Mouse (Mus musculus): ENCODE results near the gene H2-T22.
"Not testable (repeated sequence)": the region's sequence is repeated elsewhere in the genome, so short reads cannot be mapped to it uniquely, and the experiment has no call there.

Gene H2-T22

GRCm38 (mm10) chr17:36030046-36030702, 12.4 kb downstream of the H2-T22 start:
- not testable (repeated sequence) for DNase-seq (ENCODE audit: low spot score in 2 of 2)

- DNase-seq (ENCODE audit: low spot score in 2 of 2): no peak
Measured at GRCm38 (mm10) chr17:36028879-36029619, 13.5 kb downstream of the H2-T22 start.

DNA sequence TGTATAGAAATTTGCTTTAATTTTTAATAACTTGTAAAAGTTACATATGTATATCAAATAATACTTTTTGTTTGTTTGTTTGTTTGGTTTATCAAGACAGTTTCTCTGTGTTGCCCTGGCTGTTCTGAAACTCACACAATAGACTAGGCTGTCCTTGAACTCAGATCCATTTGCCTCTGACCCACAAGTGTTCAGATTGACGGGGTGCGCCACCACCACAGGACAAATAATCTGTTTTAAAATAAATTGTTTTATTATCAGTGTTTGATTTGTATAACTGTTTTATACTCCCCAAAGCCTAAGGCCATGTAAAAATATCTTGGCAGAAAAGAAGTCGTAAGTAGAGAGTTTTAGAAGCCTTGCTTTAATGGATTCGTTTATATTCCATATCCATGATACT, 14.9 kb downstream of the H2-T22 start:
- no peak for DNase-seq (ENCODE audit: low spot score in 2 of 2)

DNA sequence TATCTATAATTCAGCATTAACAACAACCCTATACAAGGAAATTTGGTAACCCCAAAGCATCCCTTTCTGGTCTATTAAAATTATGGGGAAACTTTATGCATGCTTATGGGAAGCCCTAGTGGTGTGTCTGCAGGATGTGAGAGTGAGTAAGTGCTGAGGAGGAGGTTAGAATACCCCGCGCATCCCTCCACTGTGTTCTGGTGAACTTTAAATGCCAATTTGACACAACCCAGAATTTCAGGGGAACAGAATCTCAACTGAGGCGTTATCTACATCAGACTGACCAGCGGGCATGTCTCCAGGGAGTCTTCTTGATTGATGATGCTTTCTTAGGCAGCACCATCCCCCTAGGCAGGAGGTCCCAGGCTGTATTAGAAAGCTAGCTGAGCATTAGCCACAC, 16.6 kb downstream of the H2-T22 start:
- peak in 1 of 2 experiments; percentile 21 for DNase-seq (ENCODE audit: low spot score in 2 of 2)

DNA sequence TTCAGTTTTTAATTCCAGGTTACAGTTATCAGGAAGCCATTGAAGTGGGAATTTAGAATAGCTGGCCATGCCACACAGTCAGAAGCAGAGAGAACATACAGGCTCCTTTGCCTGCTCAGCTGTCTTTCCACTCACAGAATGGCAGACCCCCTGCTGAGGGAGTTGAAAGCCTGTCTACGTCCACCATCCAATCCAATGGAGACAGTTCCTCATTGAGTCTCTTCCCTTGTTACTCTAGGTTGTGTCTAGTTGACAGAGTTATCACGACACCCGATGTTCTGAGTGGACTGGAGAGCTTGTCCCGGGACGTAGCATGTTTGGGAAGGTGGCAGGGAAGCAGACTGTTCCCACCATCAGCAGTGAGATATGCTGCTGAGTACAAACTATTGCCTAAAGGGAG, 17.4 kb downstream of the H2-T22 start:
- no peak for DNase-seq (ENCODE audit: low spot score in 2 of 2)

DNA sequence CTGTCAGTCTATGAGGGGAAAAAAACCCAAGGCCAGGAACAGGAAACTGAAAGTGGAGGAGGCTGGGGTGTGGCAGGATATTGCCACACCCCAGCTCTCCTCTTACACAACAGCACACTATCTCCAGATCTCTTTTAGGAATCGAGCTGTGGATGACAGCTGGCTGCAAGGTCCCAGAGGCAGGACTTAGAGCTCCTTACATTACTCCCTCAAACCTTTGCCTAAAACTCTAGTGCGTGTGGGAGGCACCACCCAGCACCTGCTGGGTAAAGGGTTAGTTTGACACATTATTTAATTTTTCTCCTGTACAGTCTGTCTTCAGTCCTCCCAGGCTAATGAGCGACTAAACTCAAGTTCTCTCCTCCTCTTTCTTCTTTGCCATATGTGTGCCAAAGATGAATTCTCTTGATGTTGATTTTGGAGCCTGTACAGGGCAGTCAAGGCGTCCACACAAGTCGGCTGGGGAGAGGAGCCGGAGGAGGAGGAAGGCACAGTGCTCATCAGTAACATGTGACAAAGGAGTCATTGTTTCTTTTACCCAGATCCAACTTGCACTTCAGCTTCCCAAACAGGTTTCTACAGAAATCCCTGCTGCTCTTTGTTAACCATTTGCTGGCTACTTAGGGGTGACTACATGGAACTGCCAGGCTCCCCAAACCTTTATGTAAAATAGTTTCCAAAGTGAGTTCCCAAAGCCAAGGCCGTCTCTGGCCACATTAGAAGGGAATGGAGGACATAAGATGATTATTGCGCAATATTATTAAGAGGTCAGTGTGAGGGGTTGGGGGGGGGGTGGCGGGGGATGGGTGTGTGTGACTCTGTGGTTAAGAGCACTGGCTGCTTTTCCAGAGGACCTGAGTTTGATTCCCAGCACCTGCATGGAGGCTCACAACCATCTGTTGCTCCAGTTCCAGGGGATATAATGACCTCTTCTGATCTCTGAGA, 18.6 kb downstream of the H2-T22 start:
- DNase-seq (ENCODE audit: low spot score in 2 of 2): no peak

DNA sequence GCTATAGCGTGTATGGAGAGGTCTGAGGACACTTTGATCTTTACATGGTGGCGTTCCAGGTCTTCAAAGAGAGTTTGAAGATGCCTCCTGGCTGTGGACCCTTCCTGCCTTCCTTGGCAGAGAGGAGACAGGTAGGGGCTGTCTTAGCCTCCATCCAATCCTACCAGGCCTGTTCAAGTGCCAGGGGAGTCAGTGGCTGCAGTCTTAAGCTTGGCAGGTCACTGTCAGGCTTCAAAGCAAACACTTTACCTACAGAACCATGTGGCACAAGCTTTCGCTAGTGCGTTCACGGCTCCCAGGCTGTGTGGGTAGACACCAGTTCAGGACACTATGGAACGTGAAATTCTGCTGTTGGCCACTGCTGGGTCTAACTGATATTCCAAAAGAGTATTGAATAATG, 19.6 kb downstream of the H2-T22 start:
- no peak for DNase-seq (ENCODE audit: low spot score in 2 of 2)

GRCm38 (mm10) chr17:36022098-36022497, 20.4 kb downstream of the H2-T22 start:
- DNase-seq (ENCODE audit: low spot score in 2 of 2): no peak

DNA sequence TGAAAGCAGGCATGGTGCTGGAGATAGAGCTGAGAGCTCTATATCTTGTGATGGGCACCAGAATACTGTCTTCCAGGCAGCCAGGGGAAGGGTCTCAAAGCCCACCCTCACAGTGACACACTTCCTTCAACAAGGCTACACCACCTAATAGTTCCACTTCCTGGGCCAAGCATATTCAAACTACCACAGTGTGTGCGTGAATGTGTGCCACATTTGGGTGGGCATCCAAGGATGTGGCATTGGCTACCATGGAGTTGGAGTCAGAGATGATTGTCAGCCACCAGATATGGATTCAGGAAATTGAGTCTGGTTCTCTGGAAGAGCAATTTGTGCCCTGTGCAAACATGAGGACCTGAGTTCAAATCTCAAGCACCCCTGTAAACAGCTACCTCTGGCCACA, 21.2 kb downstream of the H2-T22 start:
- no peak for DNase-seq (ENCODE audit: low spot score in 2 of 2)

- no peak for DNase-seq (ENCODE audit: low spot score in 2 of 2)
Measured at GRCm38 (mm10) chr17:36020191-36021073, 22.1 kb downstream of the H2-T22 start, which contains the start of gene H2-T24. H2-T24 (minus strand) TSS chr17:36020560.

DNA sequence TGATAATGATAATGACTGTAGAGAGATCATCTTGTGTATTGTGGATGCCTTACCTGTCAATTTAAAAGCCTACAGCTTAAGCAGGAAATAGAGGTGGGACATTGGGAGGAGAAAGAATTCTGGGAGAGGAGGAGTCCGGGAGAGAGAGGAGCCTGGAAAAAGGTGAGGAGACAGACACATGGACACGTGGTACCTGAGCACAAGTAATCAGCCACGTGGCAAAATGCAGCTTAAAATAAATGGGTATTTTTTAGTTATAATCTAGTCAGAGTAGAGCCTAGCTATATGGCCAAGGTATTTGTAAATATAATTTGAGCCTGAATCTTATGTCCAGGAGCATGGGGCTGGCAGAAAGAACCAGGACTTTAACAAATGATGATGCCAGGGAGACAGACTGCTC, 23.0 kb downstream of the H2-T22 start:
- DNase-seq (ENCODE audit: low spot score in 2 of 2): no peak

- DNase-seq (ENCODE audit: low spot score in 2 of 2): no peak
Measured at GRCm38 (mm10) chr17:36018979-36019378, 23.6 kb downstream of the H2-T22 start.

DNA sequence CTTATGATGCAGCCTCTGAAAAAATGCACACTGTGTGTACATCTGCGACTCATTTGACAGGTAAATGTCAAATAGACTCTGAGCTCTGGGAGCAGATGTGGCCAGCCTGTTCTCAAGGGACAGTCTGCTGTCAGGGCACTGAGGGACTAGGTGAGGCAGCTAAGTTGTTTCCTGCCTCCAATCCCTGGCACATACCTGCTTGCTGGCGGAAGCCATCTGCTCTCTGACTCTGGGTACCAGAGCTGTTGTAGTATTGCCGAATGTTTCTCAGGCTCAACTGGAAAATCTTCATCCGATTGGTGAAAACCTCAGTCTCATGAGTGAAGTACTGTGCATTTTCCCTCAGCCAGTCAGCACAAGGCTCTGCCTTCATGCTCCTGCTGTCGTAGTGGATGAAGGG, 25.5 kb downstream of the H2-T22 start:
- DNase-seq (ENCODE audit: low spot score in 2 of 2): no peak

DNA sequence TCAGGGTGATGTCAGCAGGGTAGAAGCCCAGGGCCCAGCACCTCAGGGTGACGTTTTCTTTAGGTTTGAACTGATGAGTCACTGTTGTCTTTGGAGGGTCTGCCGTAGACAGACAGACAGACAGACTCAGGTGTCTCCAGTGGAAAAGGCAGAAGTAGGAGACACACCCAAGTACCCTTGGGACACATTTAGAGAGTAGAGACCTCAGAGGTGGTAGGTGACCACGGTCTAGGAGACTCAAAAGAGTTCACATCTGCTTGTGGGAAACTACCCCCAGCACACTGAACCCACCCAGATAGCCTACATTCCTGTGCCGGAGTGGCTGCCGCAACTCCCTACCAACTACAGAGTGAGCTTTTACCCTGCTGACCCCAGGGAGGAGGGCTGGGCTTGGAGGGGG, 27.6 kb downstream of the H2-T22 start:
- DNase-seq (ENCODE audit: low spot score in 2 of 2): no peak

DNA sequence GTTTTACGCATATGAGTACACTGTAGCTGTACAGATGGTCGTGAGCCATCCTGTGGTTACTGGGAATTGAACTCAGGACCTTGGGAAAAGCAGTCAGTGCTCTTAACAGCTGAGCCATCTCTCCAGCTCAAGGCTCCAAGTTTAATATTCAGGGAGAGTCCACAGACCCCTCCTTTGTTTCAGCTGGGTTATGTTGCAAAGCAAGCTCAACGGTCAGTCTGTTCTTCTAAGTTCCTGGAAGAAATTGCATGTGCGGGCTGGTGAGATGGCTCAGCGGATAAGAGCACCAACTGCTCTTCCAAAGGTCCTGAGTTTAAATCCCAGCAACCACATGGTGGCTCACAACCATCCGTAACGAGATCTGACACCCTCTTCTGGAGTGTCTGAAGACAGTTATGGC, 38.1 kb downstream of the H2-T22 start:
- not testable (repeated sequence) for DNase-seq (ENCODE audit: low spot score in 2 of 2)

GRCm38 (mm10) chr17:36003331-36003730, 39.2 kb downstream of the H2-T22 start:
- DNase-seq (ENCODE audit: low spot score in 2 of 2): no peak

DNA sequence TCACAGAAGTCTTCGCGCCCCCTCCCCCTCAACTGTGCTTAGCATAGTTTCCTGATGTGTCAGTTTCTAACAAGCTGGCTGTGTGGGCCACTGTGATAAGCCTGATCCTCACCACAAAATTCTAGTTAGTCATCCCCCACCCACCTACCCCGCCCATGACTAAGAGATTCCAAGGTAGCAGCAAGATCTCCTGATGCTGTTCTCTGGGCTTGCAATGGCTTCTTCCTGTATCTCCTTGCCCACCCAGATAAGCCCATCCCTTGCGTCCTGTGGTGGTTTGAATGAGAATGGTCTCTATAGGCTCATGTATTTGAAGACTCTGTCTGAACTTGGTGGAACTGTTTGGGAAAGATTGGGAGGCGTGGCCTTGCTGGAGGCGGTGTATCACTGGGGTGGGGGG, 40.6 kb downstream of the H2-T22 start:
- DNase-seq (ENCODE audit: low spot score in 2 of 2): peak in 1 of 2 experiments; percentile 61

DNA sequence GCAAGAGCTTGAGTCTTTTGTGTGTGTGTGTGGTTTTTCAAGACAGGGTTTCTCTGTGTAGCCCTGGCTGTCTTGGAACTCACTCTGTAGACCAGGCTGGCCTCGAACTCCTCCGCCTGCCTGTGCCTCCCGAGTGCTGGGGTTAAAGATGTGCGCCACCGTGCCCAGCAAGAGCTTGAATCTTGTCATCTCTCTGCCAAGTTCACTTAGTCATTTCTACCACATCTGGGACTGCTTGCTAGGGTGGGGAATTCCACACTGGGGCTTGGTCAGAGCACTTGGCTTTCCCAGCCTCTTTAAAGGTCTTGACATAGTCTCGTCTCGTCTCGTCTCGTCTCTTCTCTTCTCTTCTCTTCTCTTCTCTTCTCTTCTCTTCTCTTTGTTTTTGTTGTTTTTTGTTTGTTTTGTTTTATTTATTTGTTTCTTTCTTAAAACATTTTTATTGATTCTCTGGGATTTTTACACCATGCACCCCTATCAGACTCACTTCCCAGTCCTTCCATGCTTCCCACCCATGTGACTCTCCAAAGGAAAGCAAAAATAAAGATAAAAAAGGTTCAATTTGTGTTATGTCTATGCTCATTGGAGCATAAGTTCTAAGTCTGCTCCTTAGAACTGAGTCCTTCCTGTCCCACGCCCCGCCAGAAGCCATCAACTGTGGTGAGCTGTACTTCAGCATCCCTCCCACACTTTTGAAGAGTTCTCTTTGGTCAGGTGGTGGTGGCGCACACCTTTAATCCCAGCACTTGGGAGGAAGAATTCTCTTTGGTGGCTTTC, 41.2 kb downstream of the H2-T22 start:
- DNase-seq (ENCODE audit: low spot score in 2 of 2): no peak

DNA sequence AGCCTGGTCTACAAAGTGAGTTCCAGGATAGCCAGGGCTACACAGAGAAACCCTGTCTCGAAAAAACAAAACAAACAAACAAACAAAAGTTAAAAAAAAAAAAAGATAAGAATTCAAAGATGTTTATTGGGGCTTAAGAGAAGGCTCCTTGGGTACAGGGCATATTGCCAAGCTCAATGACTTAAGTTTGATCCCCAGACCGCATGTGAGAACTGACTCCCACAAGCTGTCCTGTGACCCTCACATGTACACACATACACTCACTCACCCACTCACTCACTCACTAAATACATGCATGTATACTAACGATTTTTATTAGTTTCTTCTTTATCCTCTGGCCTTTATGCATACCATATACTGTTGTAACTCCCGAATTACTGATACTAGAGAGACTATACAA, 42.2 kb downstream of the H2-T22 start:
- DNase-seq (ENCODE audit: low spot score in 2 of 2): no peak

- DNase-seq (ENCODE audit: low spot score in 2 of 2): no peak
Measured at GRCm38 (mm10) chr17:35999356-35999755, 43.2 kb downstream of the H2-T22 start.

Measured in left cerebral cortex, adult 9 months (tissue).